Mouse (Mus musculus) induced T-regulatory cell, adult 2 months (primary cell): ENCODE data around the gene Cdkal1.

Source experiments
- DNase-seq: peaks from one replicate; pipeline ENCODE4 v3.0.0-alpha.2; 2012; ENCODE audit warnings: low read depth

Cdkal1 gene

DNA sequence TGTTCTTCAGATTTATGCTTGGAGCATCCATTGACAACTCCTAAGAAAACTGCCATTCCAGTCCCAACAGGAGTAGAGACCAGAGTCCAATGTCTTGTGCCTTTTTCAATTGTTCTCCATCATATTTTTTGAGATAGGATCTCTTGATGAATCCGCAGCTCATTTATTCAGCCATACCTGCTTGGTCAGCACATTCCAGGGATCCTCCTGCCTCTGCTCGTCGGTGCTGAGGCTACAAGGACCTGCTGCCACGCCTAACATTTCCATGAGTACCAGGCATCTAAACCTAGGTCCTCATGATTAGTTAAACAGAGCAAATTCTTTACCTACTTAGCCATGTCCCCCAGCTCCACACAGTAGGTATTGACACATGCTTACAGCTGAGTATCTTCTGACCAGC, 676.2 kb downstream of the Cdkal1 start:
- DNase-seq: no peak

DNA sequence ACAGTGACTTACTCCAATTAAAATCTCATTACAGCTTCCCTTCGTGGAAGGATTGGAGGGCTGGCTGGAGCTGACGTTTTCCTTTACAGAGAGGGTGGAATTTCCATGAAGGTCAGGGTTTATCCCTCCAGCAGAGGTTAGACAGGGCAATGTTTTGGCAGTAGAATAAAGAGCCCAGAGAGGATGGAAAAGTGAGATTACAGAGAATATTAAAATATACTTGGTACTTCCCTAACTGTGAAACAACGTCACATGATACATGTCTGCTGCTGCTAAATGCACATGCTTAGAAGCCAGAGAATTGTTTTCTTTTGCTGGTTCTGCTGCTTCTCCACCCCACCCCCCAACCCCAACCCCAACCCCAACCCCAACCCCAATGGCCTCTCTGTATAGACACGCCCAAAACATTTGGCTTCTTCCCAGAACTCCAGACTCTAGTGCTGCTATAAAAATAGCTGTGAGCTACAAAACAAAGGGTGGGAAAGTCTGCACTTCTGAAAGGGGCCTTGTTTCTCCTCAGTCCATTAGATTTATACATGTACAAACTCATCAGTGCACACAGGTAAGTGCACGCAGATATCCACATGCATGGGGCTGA, 677.5 kb downstream of the Cdkal1 start:
- no peak for DNase-seq

DNA sequence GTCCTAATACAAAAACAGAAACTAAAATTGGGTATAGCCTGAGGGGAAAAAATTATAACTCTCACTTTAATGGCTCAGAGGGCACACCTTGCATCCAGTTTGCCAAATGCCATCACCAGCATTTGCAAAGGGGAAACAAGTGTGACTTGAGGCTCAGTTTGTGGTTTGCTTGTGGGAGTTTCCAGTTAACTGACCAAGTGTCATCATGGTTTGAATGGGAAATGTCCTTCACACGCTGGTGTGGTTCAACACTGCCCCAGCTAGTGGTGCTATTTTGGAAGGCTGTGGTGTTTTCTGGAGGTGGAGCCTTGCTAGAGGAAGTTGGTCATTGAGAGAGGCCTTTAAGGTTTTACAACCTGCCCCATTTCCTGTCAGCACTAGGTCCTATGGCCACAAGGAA, 686.1 kb downstream of the Cdkal1 start:
- DNase-seq: no peak

GRCm38 (mm10) chr13:29164845-29165524, 690.5 kb downstream of the Cdkal1 start:
- DNase-seq: no peak

- no peak for DNase-seq
Measured at GRCm38 (mm10) chr13:29162867-29163514, 692.5 kb downstream of the Cdkal1 start.

DNA sequence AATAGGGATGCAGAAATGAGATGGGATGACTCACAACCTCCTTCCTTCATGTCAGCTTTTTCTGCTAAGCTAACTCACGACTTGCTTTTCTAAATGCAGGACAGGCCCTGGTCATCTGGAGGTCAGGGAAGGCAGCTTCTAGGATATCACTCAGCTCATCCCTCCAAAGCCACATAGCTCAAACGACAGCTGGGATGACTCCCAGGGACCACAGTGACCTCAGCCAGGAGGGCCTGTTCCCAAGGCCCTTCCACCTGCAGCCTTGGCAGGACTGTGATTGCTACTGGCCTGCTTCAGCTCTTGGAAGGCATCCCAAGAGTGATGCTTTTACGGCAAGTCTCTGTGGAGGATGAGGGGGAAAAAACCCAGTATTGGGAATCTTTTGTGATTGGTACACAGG, 693.0 kb downstream of the Cdkal1 start:
- no peak for DNase-seq

DNA sequence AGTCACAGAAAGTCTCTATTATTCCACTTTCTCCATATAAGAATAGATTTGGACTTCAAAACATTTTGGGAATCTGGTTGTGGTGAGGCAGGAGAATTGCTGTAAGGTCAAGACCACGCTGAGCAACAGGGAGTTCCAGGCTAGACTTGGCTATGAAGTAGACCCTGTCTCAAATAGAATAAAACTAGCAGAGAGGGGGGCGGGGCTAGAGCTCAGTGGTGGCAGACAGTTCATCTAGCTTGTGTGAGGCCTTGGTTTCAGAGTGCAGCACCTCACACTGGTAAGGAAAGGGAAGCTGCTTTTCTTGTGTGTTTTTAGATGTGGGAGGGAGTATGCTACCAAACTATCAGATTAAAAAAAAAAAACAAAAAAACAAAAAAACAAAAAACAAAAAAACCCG, 694.0 kb downstream of the Cdkal1 start:
- DNase-seq: no peak

DNA sequence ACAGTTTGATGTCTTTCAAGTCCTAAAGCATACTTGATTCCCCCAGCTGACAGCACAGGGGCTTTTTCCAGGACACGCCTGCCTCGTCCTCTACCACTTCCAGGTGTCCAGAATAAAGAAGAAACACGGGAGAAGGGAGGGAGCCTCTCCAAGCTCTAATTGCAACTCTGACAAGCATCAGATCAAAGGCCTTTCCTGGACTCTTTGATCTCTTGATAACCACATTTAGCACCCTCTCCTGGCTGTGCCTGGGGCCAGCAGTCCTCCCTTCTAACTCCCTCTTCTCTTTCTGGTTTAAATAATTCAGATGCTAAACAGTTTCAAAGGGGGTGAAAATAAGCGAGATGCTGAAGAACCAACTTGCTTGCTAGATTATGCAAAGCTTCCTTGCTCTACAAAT, 698.8 kb downstream of the Cdkal1 start:
- DNase-seq: no peak

DNA sequence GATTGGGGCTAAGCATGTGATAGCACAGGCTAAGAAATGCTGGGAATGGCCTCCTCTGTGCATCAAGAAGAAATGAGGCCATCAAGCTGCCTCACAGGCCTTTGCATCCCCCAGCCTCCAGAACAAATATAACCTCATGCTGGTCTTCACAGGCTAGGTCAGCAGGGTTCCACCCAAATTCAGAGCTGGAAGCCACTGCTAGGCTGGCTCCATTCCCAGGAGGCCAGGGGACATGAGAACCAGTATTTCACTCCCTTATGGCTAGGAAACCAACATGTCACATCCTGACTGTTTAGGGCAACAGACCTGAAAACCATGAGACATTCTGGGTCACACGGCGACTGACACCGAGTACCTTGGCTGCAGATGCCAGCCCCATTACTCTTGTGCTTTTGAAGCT, 700.2 kb downstream of the Cdkal1 start:
- no peak for DNase-seq

DNA sequence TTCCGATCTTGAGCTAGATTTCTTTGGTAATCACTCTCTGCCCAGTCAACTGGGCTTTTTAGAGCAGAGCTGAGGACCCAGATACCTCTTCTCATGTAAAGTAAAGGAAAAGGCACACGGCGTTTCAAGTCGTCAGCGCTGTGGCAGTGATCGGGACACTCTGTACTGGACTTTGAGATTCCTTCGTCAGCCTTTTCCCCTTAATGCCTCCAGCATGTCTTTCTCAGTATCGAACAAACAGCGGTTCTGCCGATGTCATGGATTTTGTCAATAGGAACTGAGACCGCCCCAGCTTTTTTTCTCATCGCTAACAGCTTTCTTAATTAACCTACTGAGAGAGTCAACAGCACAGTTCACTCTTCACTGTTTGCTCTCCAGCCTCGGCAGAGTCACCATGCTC, 705.4 kb downstream of the Cdkal1 start:
- no peak for DNase-seq

- DNase-seq: no peak
Measured at GRCm38 (mm10) chr13:29149404-29149803, 706.1 kb downstream of the Cdkal1 start.

DNA sequence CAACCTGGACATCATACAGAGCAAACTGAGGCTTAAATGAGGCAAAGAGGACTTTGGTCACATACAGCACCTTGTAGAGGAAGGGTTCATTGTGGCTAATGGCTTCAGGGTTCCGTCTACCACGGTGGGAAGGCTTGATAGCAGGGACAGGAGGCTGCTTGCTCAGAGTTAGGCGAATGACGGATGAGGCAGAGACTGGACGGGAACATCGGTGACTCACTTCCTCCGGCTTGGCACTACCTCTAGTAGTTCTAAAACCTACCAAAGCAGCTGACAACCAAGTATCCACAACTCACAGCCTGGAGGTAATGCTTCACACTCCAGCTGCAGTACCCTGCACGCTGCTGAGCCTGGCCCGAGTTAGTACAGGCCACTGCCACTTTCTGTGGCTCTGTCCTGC, 706.9 kb downstream of the Cdkal1 start:
- no peak for DNase-seq
